Mouse (Mus musculus) kidney, postnatal 25 days (tissue): ENCODE data around the gene Xpr1.

Experiments used
- DNase-seq, 2 experiments: peaks; one replicate each; pipeline ENCODE4 v3.0.0; 2021; ENCODE audit warnings: mixed read lengths in 2 of 2

The Xpr1 gene

GRCm38 (mm10) chr1:155400056-155400455, 17.2 kb downstream of the Xpr1 start:
- DNase-seq: no peak

GRCm38 (mm10) chr1:155394829-155395228, 22.4 kb downstream of the Xpr1 start:
- DNase-seq: no peak

- DNase-seq: no peak
These were observed 23.2 kb downstream of the Xpr1 start for GRCm38 (mm10) chr1:155394021-155394420.

GRCm38 (mm10) chr1:155392825-155393224, 24.4 kb downstream of the Xpr1 start:
- DNase-seq: no peak

- no peak for DNase-seq
These were observed 25.7 kb downstream of the Xpr1 start for GRCm38 (mm10) chr1:155391537-155391936.

GRCm38 (mm10) chr1:155388418-155388817, 28.8 kb downstream of the Xpr1 start:
- DNase-seq: no peak

- no peak for DNase-seq
These were observed 30.7 kb downstream of the Xpr1 start for GRCm38 (mm10) chr1:155386551-155386950.

- no peak for DNase-seq
These were observed 33.6 kb downstream of the Xpr1 start for GRCm38 (mm10) chr1:155383319-155384302.

- DNase-seq: no peak
These were observed 35.3 kb downstream of the Xpr1 start for GRCm38 (mm10) chr1:155381931-155382330.

GRCm38 (mm10) chr1:155379289-155379688, 37.9 kb downstream of the Xpr1 start:
- no peak for DNase-seq

- DNase-seq: no peak
These were observed 44.4 kb downstream of the Xpr1 start for GRCm38 (mm10) chr1:155372821-155373220.

- DNase-seq: no peak
These were observed 47.0 kb downstream of the Xpr1 start for GRCm38 (mm10) chr1:155370075-155370658.

- no peak for DNase-seq
These were observed 50.8 kb downstream of the Xpr1 start for GRCm38 (mm10) chr1:155366366-155366765.

- no peak for DNase-seq
These were observed 55.6 kb downstream of the Xpr1 start for GRCm38 (mm10) chr1:155361502-155362126.

GRCm38 (mm10) chr1:155353096-155353495, 64.1 kb downstream of the Xpr1 start:
- peak; percentile 11 to 32 for DNase-seq

- DNase-seq: no peak
These were observed 65.7 kb downstream of the Xpr1 start for GRCm38 (mm10) chr1:155351527-155351926.

GRCm38 (mm10) chr1:155348491-155348890, 68.7 kb downstream of the Xpr1 start:
- no peak for DNase-seq

- no peak for DNase-seq
These were observed 69.9 kb downstream of the Xpr1 start for GRCm38 (mm10) chr1:155347339-155347738.

GRCm38 (mm10) chr1:155344019-155344418, 73.2 kb downstream of the Xpr1 start:
- no peak for DNase-seq

GRCm38 (mm10) chr1:155339622-155340021, 77.6 kb downstream of the Xpr1 start:
- DNase-seq: no peak

- DNase-seq: no peak
These were observed 79.9 kb downstream of the Xpr1 start for GRCm38 (mm10) chr1:155337315-155337714.

GRCm38 (mm10) chr1:155335963-155336362, 81.3 kb downstream of the Xpr1 start:
- DNase-seq: no peak

GRCm38 (mm10) chr1:155322183-155322582, 95.0 kb downstream of the Xpr1 start:
- DNase-seq: no peak
